Mouse (Mus musculus): ENCODE measurements around the gene Rsph3b.
"Not testable (repeated sequence)": the region's sequence is repeated elsewhere in the genome, so short reads cannot be mapped to it uniquely, and the experiment has no call there.

- TF ChIP-seq POLR2A (IDR thresholded peaks at IDR 0.05; ENCODE audit: borderline replicate concordance, extremely low read depth, low read depth, low read length); CTCF (IDR thresholded peaks at IDR 0.05; ENCODE audit: insufficient read depth, low read length): not testable (repeated sequence)
Observed at GRCm38 (mm10) chr17:6914066-6914465, 34.4 kb downstream of the Rsph3b start.

Measured in lung, adult 2 months (tissue).